Mouse (Mus musculus) right cerebral cortex, adult 2 months (tissue): ENCODE measurements around the gene Gm43518.

Experiments
- DNase-seq, 2 experiments: peaks; one replicate each; pipeline ENCODE4 v3.0.0; 2021 to 2022; ENCODE audit warnings: low spot score in 2 of 2

Gene Gm43518

GRCm38 (mm10) chr5:123933556-123933955 is 6.3 kb downstream of the Gm43518 start:
- no peak for DNase-seq

DNA sequence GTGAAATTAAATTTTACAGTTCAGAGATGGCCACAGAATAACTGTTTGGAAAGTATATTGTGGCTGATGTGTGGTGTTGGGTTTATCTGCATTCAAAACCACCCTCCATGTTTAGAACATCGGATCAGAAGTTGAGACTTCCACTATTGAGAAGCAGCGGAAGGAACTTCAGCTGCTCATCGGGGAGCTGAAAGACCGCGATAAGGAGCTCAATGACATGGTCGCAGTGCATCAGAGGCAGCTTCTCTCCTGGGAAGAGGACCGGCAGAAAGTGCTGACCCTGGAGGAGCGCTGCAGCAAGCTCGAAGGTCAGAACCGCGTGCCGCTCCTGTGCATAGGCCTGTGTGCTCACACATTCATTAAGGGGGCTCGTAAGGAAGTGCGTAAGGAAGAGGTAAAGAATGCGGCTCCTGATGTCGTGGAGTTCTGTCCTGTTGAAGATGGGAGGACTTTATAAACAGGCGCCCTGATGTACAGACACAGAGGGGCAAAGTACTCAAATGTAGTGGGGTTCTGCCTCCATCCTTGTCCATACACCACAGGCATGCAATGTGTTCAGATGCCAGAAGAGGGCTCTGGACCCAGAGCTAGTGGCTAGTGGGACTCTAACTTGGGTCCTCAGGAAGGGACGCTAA is 6.9 kb downstream of the Gm43518 start:
- DNase-seq: no peak

DNA sequence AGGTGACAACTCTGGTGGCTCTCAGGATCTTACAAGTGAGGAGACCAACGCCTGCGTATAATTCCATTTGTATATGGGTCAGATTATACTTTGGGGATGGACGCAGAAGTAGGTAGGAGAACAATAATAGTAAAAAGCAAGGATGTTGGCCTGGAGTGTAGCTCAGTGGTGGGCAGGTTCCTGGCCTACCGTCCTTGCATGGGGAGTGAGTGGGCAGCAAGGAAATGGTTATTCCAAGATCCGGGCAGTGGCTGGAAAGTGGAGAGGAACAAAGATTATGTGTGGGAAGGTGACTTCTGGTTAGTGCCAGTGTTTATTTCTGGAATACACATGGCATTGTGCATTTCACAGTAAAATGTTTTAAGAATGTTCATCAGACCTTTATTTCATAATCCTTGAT is 8.7 kb downstream of the Gm43518 start:
- DNase-seq: no peak

GRCm38 (mm10) chr5:123938479-123938878 is 11.3 kb downstream of the Gm43518 start:
- DNase-seq: no peak

GRCm38 (mm10) chr5:123946546-123946945 is 19.3 kb downstream of the Gm43518 start:
- no peak for DNase-seq

GRCm38 (mm10) chr5:123947041-123947761 is 20.0 kb downstream of the Gm43518 start:
- peak in 1 of 2 experiments; percentile 39 for DNase-seq

- peak; percentile 47 to 57 for DNase-seq
Observed at GRCm38 (mm10) chr5:123952365-123953045, 25.3 kb downstream of the Gm43518 start.

DNA sequence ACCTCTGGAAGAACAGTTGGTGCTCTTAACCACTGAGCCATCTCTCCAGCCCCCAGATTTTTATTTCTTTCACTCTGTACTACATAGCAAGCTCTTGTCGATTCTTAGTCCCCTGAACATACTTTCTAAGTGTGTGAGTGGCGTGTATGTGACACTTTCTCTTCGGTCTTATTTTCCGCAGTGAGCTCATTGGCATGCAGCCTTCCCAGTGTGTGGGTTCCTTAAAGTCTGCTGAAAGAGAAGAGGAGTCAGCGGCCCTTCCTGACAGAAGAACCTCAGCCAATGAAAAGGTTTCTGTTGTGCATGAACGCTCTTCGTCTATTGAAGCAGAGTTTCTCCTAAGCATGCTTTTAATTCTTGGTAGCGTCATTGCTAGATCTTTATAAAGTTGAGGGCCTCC is 30.0 kb downstream of the Gm43518 start:
- DNase-seq: no peak

DNA sequence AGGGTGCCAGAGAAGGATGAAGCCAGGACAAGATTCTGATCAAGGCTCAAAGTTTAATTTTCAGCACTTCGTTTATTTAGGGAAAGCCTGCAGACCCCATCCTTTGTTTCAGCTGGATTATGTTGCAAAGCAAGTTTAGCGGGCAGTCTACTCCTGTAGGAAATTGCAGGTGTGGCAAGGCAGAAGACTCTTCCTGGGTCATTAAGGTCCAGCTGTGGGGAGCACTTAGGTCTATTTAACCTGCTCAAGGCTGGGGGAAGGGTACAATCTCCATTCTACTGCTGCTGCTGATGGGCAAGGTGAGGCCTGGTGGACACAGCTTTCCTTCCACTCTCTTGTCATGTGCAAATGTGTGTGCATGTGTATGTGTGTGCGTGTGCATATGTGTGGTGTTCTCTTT is 31.8 kb downstream of the Gm43518 start:
- DNase-seq: no peak

DNA sequence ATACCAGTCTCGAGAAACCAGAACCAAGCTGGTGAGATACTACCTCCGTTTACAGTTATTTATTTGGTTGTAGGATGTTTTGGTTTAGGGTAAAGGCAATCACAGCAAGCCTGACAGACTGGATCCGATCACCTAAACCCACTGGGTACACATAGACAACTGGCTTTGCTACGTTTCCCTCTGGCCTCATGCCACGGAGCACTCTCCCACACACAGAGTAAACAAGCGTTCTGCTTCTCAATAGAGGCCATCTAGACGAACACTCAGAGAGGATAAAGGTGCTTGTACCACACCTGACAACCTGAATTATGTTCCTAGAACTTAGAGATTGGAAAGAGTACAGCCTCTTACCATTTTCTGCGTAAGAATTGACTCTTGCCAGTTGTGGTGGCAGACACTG is 32.9 kb downstream of the Gm43518 start:
- no peak for DNase-seq

- no peak for DNase-seq
Observed at GRCm38 (mm10) chr5:123961046-123961445, 33.8 kb downstream of the Gm43518 start.

DNA sequence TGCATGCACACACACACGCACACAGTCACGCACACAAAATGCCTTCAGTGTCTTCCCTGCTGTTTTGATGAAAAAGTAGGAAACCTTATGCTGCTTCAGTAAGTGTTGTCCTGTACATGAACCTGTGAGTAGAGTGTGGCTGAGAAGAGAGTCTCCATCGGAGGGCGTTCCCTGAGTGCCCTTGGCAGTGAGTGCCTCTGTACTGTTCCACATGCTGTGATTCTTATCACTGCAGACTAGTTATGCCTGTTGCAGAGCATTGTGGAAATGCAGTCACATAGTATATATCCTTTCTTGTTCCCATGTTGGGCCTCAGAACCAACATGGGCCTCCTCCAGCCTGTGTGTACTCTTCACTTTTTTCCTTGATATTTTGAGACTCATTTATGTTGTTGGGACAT is 37.0 kb downstream of the Gm43518 start:
- DNase-seq: no peak

GRCm38 (mm10) chr5:123966759-123967158 is 39.5 kb downstream of the Gm43518 start:
- no peak for DNase-seq

- no peak for DNase-seq
Observed at GRCm38 (mm10) chr5:123968468-123968867, 41.2 kb downstream of the Gm43518 start.

DNA sequence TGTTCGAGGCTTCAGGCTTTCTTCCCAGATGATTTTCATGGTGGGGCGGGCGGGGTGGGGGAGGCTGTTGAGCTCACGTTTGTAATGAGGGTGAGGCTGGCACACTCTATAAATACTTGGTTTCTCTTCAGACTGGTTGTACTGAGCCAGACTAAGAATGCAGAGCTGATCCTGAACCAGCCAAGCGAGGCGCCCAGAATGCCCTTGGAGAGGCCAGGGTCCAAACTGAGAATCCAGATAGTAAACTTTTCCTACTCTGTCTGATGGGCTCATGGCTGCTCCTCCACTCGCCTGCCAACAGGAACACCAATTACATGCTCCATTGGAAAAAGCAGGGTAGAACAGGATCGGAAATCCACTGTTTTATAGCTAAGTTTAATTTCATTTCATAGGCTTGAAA is 42.0 kb downstream of the Gm43518 start:
- DNase-seq: no peak

DNA sequence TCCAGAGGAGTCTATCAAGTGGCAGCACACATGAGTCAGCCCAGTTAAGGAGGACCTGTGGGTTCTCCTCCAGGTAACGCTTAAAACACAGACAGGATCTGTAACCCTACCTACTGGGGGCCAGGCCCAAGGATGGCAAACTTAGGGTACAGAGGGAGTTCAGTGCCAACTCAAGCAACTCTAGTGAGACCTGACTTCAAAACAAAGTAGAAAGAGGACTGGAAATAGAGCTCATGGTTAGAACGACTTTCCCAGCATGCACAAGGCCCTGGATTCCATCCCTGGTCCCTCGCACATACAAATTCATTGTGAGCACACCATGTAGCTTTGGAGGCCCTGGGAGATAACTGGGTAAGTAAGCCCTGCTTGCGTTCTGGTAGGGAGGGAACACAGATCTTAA is 43.4 kb downstream of the Gm43518 start:
- no peak for DNase-seq

- no peak for DNase-seq
Observed at GRCm38 (mm10) chr5:123972453-123972852, 45.2 kb downstream of the Gm43518 start.

GRCm38 (mm10) chr5:123973299-123974178 is 46.3 kb downstream of the Gm43518 start, which contains the start of gene Hip1r:
Gene Hip1r, plus strand, starts transcription at chr5:123973628.
- peak; percentile 57 to 68 for DNase-seq

GRCm38 (mm10) chr5:123974179-123974485 is 46.9 kb downstream of the Gm43518 start:
- DNase-seq: peak in 1 of 2 experiments; percentile 56

- no peak for DNase-seq
Observed at GRCm38 (mm10) chr5:123974616-123975111, 47.4 kb downstream of the Gm43518 start.

DNA sequence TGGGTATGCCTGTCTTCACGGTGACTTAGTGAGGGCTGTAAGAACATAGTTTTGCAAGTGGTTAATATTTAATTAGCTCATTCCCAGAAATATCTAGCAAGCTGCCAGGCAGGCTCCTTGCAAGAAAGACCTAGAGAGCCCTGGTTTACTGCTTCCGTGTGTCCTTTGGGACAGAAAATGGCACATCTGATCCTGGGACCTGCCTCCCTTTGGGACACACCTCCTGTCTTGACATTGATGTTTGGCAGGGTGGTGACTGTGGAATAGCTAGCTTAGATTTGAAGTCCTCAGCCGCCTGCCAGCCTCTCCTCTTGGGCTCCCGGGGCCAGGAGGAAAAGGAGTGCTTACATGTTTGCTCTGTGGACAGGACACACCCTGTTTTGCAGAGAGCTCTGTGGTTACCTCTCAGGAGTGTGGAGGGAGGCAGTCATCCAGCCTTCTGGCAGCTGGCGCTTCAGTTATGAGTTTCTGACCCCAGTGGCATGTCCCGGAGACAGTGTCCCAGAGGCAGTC is 48.5 kb downstream of the Gm43518 start:
- DNase-seq: no peak

DNA sequence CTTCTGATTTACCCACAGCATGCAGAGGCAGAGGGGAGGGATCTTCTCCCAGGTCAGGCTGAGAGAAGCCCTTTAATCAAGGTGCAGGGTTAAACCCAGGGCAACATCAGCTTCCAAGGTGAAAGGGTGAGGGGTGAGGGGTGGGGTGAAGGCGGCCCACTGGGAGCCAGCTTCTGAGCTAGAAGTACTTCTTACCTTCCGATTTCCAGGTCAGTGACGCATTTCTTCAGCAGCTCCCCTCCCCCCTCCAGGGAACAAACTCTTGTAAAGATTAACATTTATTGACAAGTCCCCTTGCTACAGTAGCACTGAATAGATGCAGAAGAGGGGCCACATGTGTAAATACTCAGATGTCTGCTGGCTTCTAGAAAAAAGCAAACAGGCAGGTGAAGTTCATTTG is 50.0 kb downstream of the Gm43518 start:
- DNase-seq: no peak
